Mouse (Mus musculus): Measurements from ENCODE around the gene Plac9a. TPM values are rescaled to one million over a fixed set of nuclear protein-coding genes. Genes with fewer than 3 reads are reported as not detected.
"Not testable (repeated sequence)": the region's sequence is repeated elsewhere in the genome, so short reads cannot be mapped to it uniquely, and the experiment has no call there.

Plac9a gene
- polyA plus RNA-seq, 1 experiment from 2014 or later = not detected

- H3K4me1 ChIP-seq; H3K27me3 ChIP-seq; H3K4me2 ChIP-seq; H3K36me3 ChIP-seq (replicated peaks); H3K4me3 ChIP-seq (replicated peaks); H3K27ac ChIP-seq; H3K9me3 ChIP-seq; H3K9ac ChIP-seq; ATAC-seq (ENCODE audit: low FRiP score): not testable (repeated sequence)
- no CpG with 5 or more reads among the region's 9 CpGs for WGBS
Observed at GRCm38 (mm10) chr14:25881769-25882168, 21.1 kb downstream of the Plac9a start.

GRCm38 (mm10) chr14:25876640-25877039, 26.3 kb downstream of the Plac9a start:
- not testable (repeated sequence) for H3K4me3 ChIP-seq (replicated peaks); H3K4me1 ChIP-seq; H3K36me3 ChIP-seq (replicated peaks); H3K4me2 ChIP-seq; H3K27me3 ChIP-seq; H3K9ac ChIP-seq; H3K9me3 ChIP-seq; ATAC-seq (ENCODE audit: low FRiP score); H3K27ac ChIP-seq
- WGBS = no CpG with 5 or more reads among the region's 7 CpGs

GRCm38 (mm10) chr14:25872461-25873415, 30.2 kb downstream of the Plac9a start:
- 81% methylated on average over 8 of the region's 8 CpGs for whole genome bisulfite sequencing
- Histone ChIP-seq H3K9me3 (no peaks in the 10 kb centered on the region), H3K4me1 (peaks cover 4% of the 10 kb centered on the region), H3K9ac (no peak overlapping the region), H3K27me3 (no peaks in the 10 kb centered on the region), H3K4me3 (replicated peaks) (no peak overlapping the region), H3K4me2 (no peak overlapping the region), H3K36me3 (replicated peaks) (no peaks in the 10 kb centered on the region), H3K27ac (no peak overlapping the region)
- ATAC-seq (ENCODE audit: low FRiP score) = no peak

GRCm38 (mm10) chr14:25869135-25869878, 33.6 kb downstream of the Plac9a start:
- Histone ChIP-seq H3K4me3 (replicated peaks) (no peak overlapping the region), H3K4me2 (no peak overlapping the region), H3K36me3 (replicated peaks) (no peaks in the 10 kb centered on the region), H3K9me3 (no peaks in the 10 kb centered on the region), H3K9ac (no peak overlapping the region), H3K4me1 (peaks cover 4% of the 10 kb centered on the region), H3K27me3 (no peaks in the 10 kb centered on the region), H3K27ac (no peak overlapping the region)
- 68% methylated on average over 9 of the region's 9 CpGs for WGBS
- ATAC-seq (ENCODE audit: low FRiP score) = no peak

GRCm38 (mm10) chr14:25868706-25869105, 34.2 kb downstream of the Plac9a start:
- Histone ChIP-seq H3K4me1 (peaks cover 4% of the 10 kb centered on the region), H3K9ac (no peak overlapping the region), H3K27ac (no peak overlapping the region), H3K36me3 (replicated peaks) (no peaks in the 10 kb centered on the region), H3K27me3 (no peaks in the 10 kb centered on the region), H3K4me3 (replicated peaks) (no peak overlapping the region), H3K9me3 (no peaks in the 10 kb centered on the region), H3K4me2 (no peak overlapping the region)
- ATAC-seq (ENCODE audit: low FRiP score) = no peak
- WGBS = 63% methylated on average over 3 of the region's 4 CpGs

GRCm38 (mm10) chr14:25867834-25868233, 35.1 kb downstream of the Plac9a start:
- ATAC-seq (ENCODE audit: low FRiP score) = no peak

GRCm38 (mm10) chr14:25866832-25867231, 36.1 kb downstream of the Plac9a start:
- H3K27ac ChIP-seq = no peak overlapping the region
- no peaks in the 10 kb centered on the region for H3K27me3 ChIP-seq
- peaks cover 4% of the 10 kb centered on the region for H3K4me1 ChIP-seq
- 88% methylated on average over 11 of the region's 11 CpGs for WGBS
- no peak for ATAC-seq (ENCODE audit: low FRiP score)
- H3K4me2 ChIP-seq = no peak overlapping the region
- no peak overlapping the region for H3K4me3 ChIP-seq (replicated peaks)
- H3K9me3 ChIP-seq = no peaks in the 10 kb centered on the region
- H3K9ac ChIP-seq = no peak overlapping the region
- H3K36me3 ChIP-seq (replicated peaks) = no peaks in the 10 kb centered on the region

More at GRCm38 (mm10) chr14:25867834-25868233, 35.1 kb downstream of the Plac9a start:
- Histone ChIP-seq H3K4me2 (no peak overlapping the region), H3K27ac (no peak overlapping the region), H3K4me3 (replicated peaks) (no peak overlapping the region), H3K4me1 (peaks cover 4% of the 10 kb centered on the region), H3K36me3 (replicated peaks) (no peaks in the 10 kb centered on the region), H3K27me3 (no peaks in the 10 kb centered on the region), H3K9me3 (no peaks in the 10 kb centered on the region), H3K9ac (no peak overlapping the region)
- WGBS = 71% methylated on average over 6 of the region's 6 CpGs

- Histone ChIP-seq H3K36me3 (replicated peaks) (no peaks in the 10 kb centered on the region), H3K4me2 (no peak overlapping the region), H3K27ac (no peak overlapping the region), H3K4me3 (replicated peaks) (no peak overlapping the region), H3K27me3 (no peaks in the 10 kb centered on the region), H3K9ac (no peak overlapping the region), H3K9me3 (no peaks in the 10 kb centered on the region), H3K4me1 (peaks cover 4% of the 10 kb centered on the region)
- no peak for ATAC-seq (ENCODE audit: low FRiP score)
- 92% methylated on average over 6 of the region's 6 CpGs for WGBS
Observed at GRCm38 (mm10) chr14:25866384-25866783, 36.5 kb downstream of the Plac9a start.

- Histone ChIP-seq H3K9ac (no peak overlapping the region), H3K4me3 (replicated peaks) (no peak overlapping the region), H3K9me3 (no peaks in the 10 kb centered on the region), H3K4me1 (peaks cover 4% of the 10 kb centered on the region), H3K4me2 (no peak overlapping the region), H3K27me3 (no peaks in the 10 kb centered on the region), H3K27ac (no peak overlapping the region), H3K36me3 (replicated peaks) (no peaks in the 10 kb centered on the region)
- no peak for ATAC-seq (ENCODE audit: low FRiP score)
- 90% methylated on average over 5 of the region's 5 CpGs for WGBS
Observed at GRCm38 (mm10) chr14:25865251-25865650, 37.6 kb downstream of the Plac9a start.

GRCm38 (mm10) chr14:25863721-25864120, 39.2 kb downstream of the Plac9a start:
- Histone ChIP-seq H3K4me2 (no peak overlapping the region), H3K27me3 (no peaks in the 10 kb centered on the region), H3K4me3 (replicated peaks) (no peak overlapping the region), H3K9ac (no peak overlapping the region), H3K4me1 (no peaks in the 10 kb centered on the region), H3K27ac (no peak overlapping the region), H3K9me3 (no peaks in the 10 kb centered on the region), H3K36me3 (replicated peaks) (no peaks in the 10 kb centered on the region)
- 82% methylated on average over 2 of the region's 2 CpGs for WGBS
- no peak for ATAC-seq (ENCODE audit: low FRiP score)

GRCm38 (mm10) chr14:25861771-25862530, 40.9 kb downstream of the Plac9a start:
- Histone ChIP-seq H3K4me2 (no peak overlapping the region), H3K27ac (no peak overlapping the region), H3K4me1 (no peaks in the 10 kb centered on the region), H3K27me3 (no peaks in the 10 kb centered on the region), H3K4me3 (replicated peaks) (no peak overlapping the region), H3K9me3 (no peaks in the 10 kb centered on the region), H3K9ac (no peak overlapping the region), H3K36me3 (replicated peaks) (no peaks in the 10 kb centered on the region)
- WGBS = 90% methylated on average over 13 of the region's 13 CpGs
- ATAC-seq (ENCODE audit: low FRiP score) = no peak

- 90% methylated on average over 8 of the region's 8 CpGs for WGBS
- no peak overlapping the region for H3K9ac ChIP-seq
- no peaks in the 10 kb centered on the region for H3K36me3 ChIP-seq (replicated peaks)
- ATAC-seq (ENCODE audit: low FRiP score) = no peak
- H3K4me1 ChIP-seq = no peaks in the 10 kb centered on the region; the same call in 1 of the 2 replicates
- H3K4me3 ChIP-seq (replicated peaks) = no peak overlapping the region
- no peaks in the 10 kb centered on the region for H3K27me3 ChIP-seq
- H3K27ac ChIP-seq = no peak overlapping the region
- H3K4me2 ChIP-seq = no peak overlapping the region
- H3K9me3 ChIP-seq = no peaks in the 10 kb centered on the region
Observed at GRCm38 (mm10) chr14:25857940-25858339, 45.0 kb downstream of the Plac9a start.

Measured in forebrain, embryonic 12.5 days (tissue).